Mouse (Mus musculus) cerebellum, adult 11-12 months (tissue): ENCODE measurements at regions not wholly inside any gene's neighbourhood (a gene's known extent, or its start where the extent isn't known, plus 50 kb on each side); places are given as distances from the start of the nearest gene placed in this dataset.
"Not testable (repeated sequence)": the region's sequence is repeated elsewhere in the genome, so short reads cannot be mapped to it uniquely, and the experiment has no call there.

Experiments used
- DNase-seq: peaks from one replicate; pipeline ENCODE4 v3.0.0; 2022

GRCm38 (mm10) chr4:89621260-89621659, 58.0 kb upstream of the Dmrta1 start:
- DNase-seq: no peak

GRCm38 (mm10) chr4:89604721-89605120, 74.5 kb upstream of the Dmrta1 start:
- DNase-seq: no peak

- no peak for DNase-seq
Measured at GRCm38 (mm10) chr4:89575529-89575928, 103.7 kb upstream of the Dmrta1 start.

GRCm38 (mm10) chr4:89554711-89555466, 124.3 kb upstream of the Dmrta1 start:
- no peak for DNase-seq

- no peak for DNase-seq
Measured at GRCm38 (mm10) chr4:89552556-89552955, 126.7 kb upstream of the Dmrta1 start.

- no peak for DNase-seq
Measured at GRCm38 (mm10) chr4:89550515-89550914, 128.7 kb upstream of the Dmrta1 start.

- peak; percentile 4 for DNase-seq
Measured at GRCm38 (mm10) chr4:89532462-89532861, 146.8 kb upstream of the Dmrta1 start.

GRCm38 (mm10) chr4:89530050-89530911, 149.0 kb upstream of the Dmrta1 start:
- DNase-seq: no peak

- DNase-seq: no peak
Measured at GRCm38 (mm10) chr4:89527966-89528365, 151.3 kb upstream of the Dmrta1 start.

GRCm38 (mm10) chr4:89527326-89527725, 151.9 kb upstream of the Dmrta1 start:
- DNase-seq: no peak

GRCm38 (mm10) chr4:89525525-89525924, 153.7 kb upstream of the Dmrta1 start:
- not testable (repeated sequence) for DNase-seq

- DNase-seq: peak; percentile 4
Measured at GRCm38 (mm10) chr4:89524260-89525200, 154.7 kb upstream of the Dmrta1 start.

GRCm38 (mm10) chr4:89523423-89524259, 155.6 kb upstream of the Dmrta1 start:
- no peak for DNase-seq

GRCm38 (mm10) chr4:89518027-89518426, 161.2 kb upstream of the Dmrta1 start:
- no peak for DNase-seq

GRCm38 (mm10) chr4:89515823-89516411, 163.3 kb upstream of the Dmrta1 start:
- DNase-seq: no peak

GRCm38 (mm10) chr4:89514981-89515380, 164.3 kb upstream of the Dmrta1 start:
- DNase-seq: no peak

- DNase-seq: no peak
Measured at GRCm38 (mm10) chr4:89510593-89510992, 168.6 kb upstream of the Dmrta1 start.

- DNase-seq: no peak
Measured at GRCm38 (mm10) chr4:89509655-89510391, 169.4 kb upstream of the Dmrta1 start.

GRCm38 (mm10) chr4:89508103-89508763, 171.0 kb upstream of the Dmrta1 start:
- no peak for DNase-seq

GRCm38 (mm10) chr4:89505368-89505819, 173.8 kb upstream of the Dmrta1 start:
- no peak for DNase-seq
